Mouse (Mus musculus) hindbrain, embryonic 15.5 days (tissue): Measurements from ENCODE around the gene Esyt3. TPM values are rescaled to one million over a fixed set of nuclear protein-coding genes. Genes with fewer than 3 reads are reported as not detected.

ENCODE experiments used
- ATAC-seq: fragments of 200-750 bp; cut with Nextera tagmentation; 2 replicates; pipeline ENCODE4 v1.8.0; 2017; ENCODE audit warnings: low read depth, moderate number of reproducible peaks, moderate TSS enrichment; ENCODE audit not compliant: low FRiP score
- H3K27ac ChIP-seq: fragments of 300-500 bp; sonication (generic); replicated peaks from 2 replicates; pipeline ENCODE4 v1.5.1; 2015; ENCODE audit warnings: mild to moderate bottlenecking, inconsistent platforms
- H3K27me3 ChIP-seq: fragments of 300-500 bp; sonication (generic); 2 replicates; pipeline ENCODE4 v1.6.1; 2015; ENCODE audit warnings: control low read depth, inconsistent platforms
- H3K36me3 ChIP-seq: fragments of 300-500 bp; sonication (generic); 2 replicates; pipeline ENCODE4 v1.6.1; 2015; ENCODE audit warnings: control low read depth, inconsistent platforms
- H3K4me1 ChIP-seq: fragments of 300-500 bp; sonication (generic); replicated peaks from 2 replicates; pipeline ENCODE4 v1.6.1; 2015; ENCODE audit warnings: control low read depth, inconsistent platforms
- H3K4me2 ChIP-seq: fragments of 300-500 bp; sonication (generic); 2 replicates; pipeline ENCODE4 v1.6.1; 2015; ENCODE audit warnings: moderate library complexity, mild to moderate bottlenecking, inconsistent platforms
- H3K4me3 ChIP-seq: fragments of 300-500 bp; sonication (generic); 2 replicates; pipeline ENCODE4 v1.5.1; 2015; ENCODE audit warnings: mild to moderate bottlenecking, inconsistent platforms
- H3K9ac ChIP-seq: fragments of 300-500 bp; sonication (generic); 2 replicates; pipeline ENCODE4 v1.6.1; 2015; ENCODE audit warnings: inconsistent platforms
- H3K9me3 ChIP-seq: fragments of 300-500 bp; sonication (generic); 2 replicates; pipeline ENCODE4 v1.6.1; 2016; ENCODE audit warnings: control low read depth, inconsistent platforms
- WGBS: fragments of 180-500 bp; shearing (Covaris S2); methylation state at CpG from one replicate; pipeline ENCODE4 v1.1.7; 2015; 5-methylcytosine and 5-hydroxymethylcytosine counted together
- polyA plus RNA-seq: library from polyadenylated mRNA; unstranded; fragments of >200 nt; fragmentation: Nextera tagmentation; extraction: Ambion mirVana; gene quantifications from 2 replicates; pipeline ENCODE4 v1.2.1, GENCODE M21; 2015

Esyt3 gene
- polyA plus RNA-seq, 1 experiment from 2014 or later, result 0.87 TPM

- Histone ChIP-seq H3K27ac (no peak overlapping the region), H3K36me3 (peaks cover 43% of the 10 kb centered on the region), H3K4me1 (no peaks in the 10 kb centered on the region), H3K4me3 (no peak overlapping the region), H3K4me2 (no peak overlapping the region), H3K27me3 (no peaks in the 10 kb centered on the region), H3K9me3 (no peaks in the 10 kb centered on the region), H3K9ac (no peak overlapping the region)
- ATAC-seq, result no peak
- WGBS, result 96% methylated on average over 6 of the region's 6 CpGs
These were observed 52.1 kb downstream of the Esyt3 start for GRCm38 (mm10) chr9:99306226-99306625.

GRCm38 (mm10) chr9:99304296-99304695 lies 54.1 kb downstream of the Esyt3 start:
- H3K4me2 ChIP-seq, result no peak overlapping the region
- no peak for ATAC-seq
- 90% methylated on average over 5 of the region's 5 CpGs for WGBS
- no peak overlapping the region for H3K27ac ChIP-seq
- no peaks in the 10 kb centered on the region for H3K4me1 ChIP-seq
- H3K9ac ChIP-seq, result no peak overlapping the region
- H3K27me3 ChIP-seq, result no peaks in the 10 kb centered on the region
- H3K9me3 ChIP-seq, result no peaks in the 10 kb centered on the region
- H3K4me3 ChIP-seq, result no peak overlapping the region
- peaks cover 51% of the 10 kb centered on the region for H3K36me3 ChIP-seq

Other genes with a start within 250 kb of the Esyt3 start
- 2.4 and 3.8 TPM in 2 replicates for gene Pik3cb, start 217.9 kb downstream of the Esyt3 start, polyA plus RNA-seq
- not detected in 2 replicates for gene Faiml, start 121.3 kb downstream of the Esyt3 start, polyA plus RNA-seq
- 50.6 and 55.0 TPM in 2 replicates for gene Cep70, start 115.2 kb downstream of the Esyt3 start, polyA plus RNA-seq
- gene Mras, start 78.8 kb upstream of the Esyt3 start, polyA plus RNA-seq, result 53.8 and 57.1 TPM in 2 replicates
- gene Nme9, start 92.9 kb upstream of the Esyt3 start, polyA plus RNA-seq, result 0.60 and 0.62 TPM in 2 replicates
- 68.3 and 72.7 TPM in 2 replicates for gene Armc8, start 210.3 kb upstream of the Esyt3 start, polyA plus RNA-seq
- gene Dbr1, start 217.2 kb upstream of the Esyt3 start, polyA plus RNA-seq, result 23.0 and 24.2 TPM in 2 replicates